Mouse (Mus musculus) ES-CJ7 (cell line): ENCODE measurements at regions not wholly inside any gene's neighbourhood (a gene's known extent, or its start where the extent isn't known, plus 50 kb on each side); places are given as distances from the start of the nearest gene placed in this dataset.

Experiments used
- DNase-seq: peaks from one replicate; pipeline ENCODE4 v3.0.0; 2011; ENCODE audit warnings: low read depth, low spot score

DNA sequence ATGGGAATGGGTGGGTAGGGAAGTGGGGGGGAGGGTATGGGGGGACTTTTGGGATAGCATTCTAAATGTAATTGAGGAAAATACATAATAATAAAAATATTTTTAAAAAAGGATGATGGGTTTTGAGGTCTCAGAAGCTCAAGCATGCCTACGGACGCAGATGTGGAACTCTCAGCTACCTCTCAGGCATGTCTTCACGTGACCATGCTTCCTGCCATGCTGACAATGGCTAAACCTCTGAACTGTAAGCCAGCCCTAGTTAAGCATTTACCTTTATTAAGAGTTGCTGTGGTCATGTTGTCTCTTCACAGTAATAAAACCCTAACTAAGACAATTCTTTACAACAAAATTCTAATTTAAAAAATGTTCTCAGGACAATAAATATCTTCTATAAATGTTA is 80.0 kb downstream of the Tex36 start:
- DNase-seq: no peak

- DNase-seq: no peak
Observed at GRCm38 (mm10) chr7:133518926-133519325, 83.0 kb downstream of the Tex36 start.

GRCm38 (mm10) chr7:133517576-133517975 is 84.4 kb downstream of the Tex36 start:
- DNase-seq: no peak

DNA sequence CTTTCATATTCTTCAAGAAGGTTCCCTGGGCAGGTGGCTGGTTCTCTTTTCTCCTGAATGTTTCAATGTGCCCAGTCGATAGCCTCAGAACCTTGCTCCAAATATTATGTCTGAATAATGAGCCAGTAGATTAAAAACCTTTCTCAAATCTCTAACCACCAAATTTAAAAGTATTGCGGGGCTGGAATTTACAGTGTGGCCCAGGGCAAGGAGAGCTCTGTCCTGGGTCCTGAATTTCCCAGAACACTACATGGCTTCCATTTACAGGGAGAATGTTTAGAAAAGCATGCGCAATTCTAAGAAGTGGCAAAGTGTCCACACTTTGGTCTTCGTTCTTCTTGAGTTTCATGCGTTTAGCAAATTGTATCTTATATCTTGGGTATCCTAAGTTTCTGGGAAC is 91.0 kb downstream of the Tex36 start:
- DNase-seq: peak; percentile 18

DNA sequence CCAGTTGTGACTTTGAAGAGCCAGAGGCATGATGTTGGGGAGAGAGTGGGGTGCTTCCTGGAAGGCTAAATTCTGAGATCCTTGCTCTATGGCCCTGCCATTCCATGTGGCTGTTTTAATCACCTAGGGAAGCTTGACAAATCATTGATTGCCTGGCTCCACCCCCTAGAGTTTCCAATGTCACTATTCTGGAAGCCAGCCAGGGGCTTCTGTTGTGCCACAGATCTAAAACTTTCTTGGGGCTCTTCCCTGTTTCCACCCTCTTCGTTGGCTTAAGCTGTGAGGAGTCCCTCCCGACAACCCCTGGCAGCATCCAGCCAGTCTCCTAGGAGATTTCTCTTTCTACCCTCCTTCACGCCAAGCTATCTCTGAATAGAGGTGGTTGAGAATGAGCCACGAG is 92.5 kb downstream of the Tex36 start:
- DNase-seq: no peak

GRCm38 (mm10) chr7:133508370-133509012 is 93.5 kb downstream of the Tex36 start:
- DNase-seq: no peak

DNA sequence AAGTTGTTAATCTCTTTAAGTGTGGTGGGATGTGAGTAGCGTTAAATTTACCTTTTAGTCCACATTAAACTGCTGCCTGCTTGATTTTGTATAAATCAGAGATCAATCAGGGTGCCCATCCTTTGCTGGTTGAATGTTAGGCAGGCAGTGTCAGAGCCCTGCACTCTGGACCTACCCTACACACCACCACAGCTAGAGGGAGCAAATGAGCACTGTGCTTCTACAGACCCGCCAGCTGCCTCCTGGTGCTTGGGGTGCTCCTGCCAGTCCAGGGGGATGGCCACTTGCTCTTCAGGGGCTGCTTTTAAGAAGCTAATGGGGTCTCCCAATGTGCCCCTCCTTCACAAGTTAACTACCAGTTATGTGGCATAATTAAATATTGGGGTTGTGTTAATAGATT is 96.3 kb downstream of the Tex36 start:
- peak; percentile 15 for DNase-seq

- no peak for DNase-seq
Observed at GRCm38 (mm10) chr7:133503946-133504345, 98.0 kb downstream of the Tex36 start.

DNA sequence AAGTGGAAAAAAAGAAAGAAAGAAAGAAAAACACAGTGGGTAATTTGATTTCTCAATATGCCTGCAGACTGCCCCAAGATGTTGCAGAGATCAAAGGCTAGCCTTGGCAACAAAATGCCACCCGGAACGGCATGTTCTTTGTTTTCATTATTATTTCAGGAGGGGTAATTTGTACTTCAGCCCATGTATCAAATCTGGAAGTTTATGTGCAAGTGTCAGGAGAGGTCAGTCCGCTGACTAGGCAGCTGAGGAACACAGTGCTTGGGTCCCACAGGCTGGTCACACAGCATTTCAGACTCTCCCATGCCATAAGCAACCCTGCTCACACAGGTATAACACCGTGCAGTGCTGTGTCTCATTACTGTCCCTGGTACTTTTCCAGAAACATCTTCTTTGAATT is 99.2 kb downstream of the Tex36 start:
- DNase-seq: no peak

GRCm38 (mm10) chr7:133497551-133497950 is 104.4 kb downstream of the Tex36 start:
- DNase-seq: no peak

DNA sequence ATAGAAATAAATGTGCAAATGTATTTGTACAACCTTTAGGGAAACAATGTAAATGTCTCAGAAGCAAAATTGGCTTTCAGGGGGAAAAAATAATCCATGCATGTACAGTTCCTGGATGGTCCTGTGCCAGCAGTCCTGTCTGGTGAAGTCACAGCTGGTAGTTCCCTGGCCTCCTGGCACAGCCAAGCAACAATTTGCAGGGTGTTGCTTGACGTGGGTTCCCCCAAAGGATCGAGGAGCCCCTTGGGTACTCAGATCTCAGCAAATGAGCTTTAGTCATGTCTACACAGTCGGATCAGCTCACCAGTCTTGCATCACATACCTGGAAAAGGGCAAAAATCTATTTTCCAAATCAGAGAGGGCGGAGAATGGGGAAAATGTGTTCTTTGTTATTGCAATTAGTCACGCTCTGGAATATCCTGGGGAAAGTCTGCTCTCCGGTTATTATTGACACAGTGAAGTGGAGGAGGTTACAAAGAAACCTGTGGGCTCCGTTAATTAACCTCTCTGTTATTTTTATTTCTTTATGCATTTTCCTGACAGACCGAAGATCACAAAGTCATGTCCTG is 106.9 kb downstream of the Tex36 start:
- no peak for DNase-seq

DNA sequence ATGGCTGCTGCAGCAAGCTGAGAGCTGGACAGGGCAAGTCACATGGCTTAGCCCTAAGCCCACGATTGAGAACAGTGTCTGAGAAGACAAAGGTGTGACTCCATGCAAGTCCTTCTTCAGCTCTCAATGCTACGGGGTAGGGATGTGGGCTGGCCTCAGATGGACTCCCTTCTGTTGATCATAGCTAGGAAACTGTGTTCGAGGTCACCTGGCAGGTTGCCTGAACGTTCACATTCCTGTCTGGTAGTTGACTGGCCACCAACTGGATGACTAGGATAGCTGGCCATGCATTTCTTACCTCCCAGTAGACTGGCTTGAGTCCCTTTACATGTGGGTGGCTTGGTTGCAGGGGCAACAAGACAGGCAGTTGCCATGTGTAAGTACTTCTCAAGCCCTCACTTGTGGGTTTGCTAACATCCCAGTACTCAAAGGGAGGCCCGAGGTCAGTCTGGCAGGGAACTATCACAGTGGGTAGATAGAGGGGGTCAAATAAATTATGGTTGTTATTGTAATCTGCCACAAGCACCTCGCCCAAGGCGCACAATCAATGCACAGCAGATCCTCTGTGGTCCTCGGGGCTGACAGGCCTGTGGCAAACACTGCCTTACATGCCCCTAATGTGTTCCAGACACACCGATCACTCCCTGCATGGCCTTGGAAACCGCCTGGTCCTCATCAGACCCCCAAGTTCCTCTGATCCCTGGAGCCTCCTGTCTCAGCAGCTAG is 107.5 kb downstream of the Tex36 start:
- DNase-seq: no peak

DNA sequence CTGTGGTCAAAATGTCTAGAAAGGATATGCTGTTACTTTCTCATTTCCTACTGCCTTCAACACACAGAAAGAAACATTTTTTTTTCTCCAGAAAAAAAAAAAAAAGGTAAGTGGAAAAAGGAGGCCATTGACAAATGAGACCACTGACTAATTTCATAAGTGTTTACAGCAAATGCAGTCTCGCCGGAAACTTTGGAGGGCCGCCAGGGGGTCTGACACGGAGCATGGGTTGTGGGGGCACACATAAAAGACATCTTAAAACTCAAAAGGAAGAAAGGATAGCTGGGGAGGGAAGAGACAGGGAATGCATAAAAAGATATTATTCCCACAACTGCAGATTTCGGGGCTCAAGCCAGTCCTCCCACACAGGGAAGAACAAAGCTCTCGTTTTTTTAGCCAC is 109.3 kb downstream of the Tex36 start:
- DNase-seq: no peak

DNA sequence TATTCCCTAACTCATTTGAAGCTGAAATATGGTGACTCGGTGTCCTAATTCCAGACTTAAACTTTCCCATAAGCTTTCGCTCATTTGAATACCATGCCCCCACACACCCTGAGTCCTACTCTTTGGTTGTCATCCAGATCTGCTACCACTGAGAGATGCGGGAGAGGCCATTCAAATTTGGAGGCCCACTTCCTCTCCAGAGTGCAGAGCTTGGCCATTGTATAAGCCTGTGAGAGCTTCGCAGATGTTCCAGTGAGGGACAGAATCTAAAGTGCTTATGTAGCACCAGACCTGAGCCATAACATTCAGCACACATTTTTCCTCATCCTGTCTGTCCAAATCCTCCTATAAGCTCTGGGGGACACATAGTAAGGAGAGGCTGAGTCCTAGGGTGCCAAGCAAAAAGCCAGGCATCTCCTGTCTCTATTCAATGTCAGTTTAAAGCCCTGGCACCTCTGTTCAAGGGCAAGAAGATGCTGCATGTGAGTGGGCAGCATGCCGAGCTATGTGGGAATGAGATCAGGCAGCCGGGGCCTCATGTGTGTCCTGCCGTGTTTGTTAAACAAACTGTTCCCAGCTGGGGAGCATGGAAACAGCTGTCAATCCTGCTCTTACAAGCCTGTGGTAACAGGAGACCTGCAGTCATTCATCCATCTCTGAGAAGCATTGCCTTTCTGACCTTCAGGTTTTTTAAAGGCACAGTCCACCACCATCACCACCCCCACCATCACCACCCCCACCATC is 113.9 kb downstream of the Tex36 start:
- DNase-seq: no peak

- DNase-seq: no peak
Observed at GRCm38 (mm10) chr7:133484430-133484841, 117.5 kb downstream of the Tex36 start.

- no peak for DNase-seq
Observed at GRCm38 (mm10) chr7:133481529-133481928, 120.4 kb downstream of the Tex36 start.

- no peak for DNase-seq
Observed at GRCm38 (mm10) chr7:133479679-133480078, 122.3 kb downstream of the Tex36 start.

GRCm38 (mm10) chr7:133477933-133478332 is 124.0 kb downstream of the Tex36 start:
- peak; percentile 70 for DNase-seq

DNA sequence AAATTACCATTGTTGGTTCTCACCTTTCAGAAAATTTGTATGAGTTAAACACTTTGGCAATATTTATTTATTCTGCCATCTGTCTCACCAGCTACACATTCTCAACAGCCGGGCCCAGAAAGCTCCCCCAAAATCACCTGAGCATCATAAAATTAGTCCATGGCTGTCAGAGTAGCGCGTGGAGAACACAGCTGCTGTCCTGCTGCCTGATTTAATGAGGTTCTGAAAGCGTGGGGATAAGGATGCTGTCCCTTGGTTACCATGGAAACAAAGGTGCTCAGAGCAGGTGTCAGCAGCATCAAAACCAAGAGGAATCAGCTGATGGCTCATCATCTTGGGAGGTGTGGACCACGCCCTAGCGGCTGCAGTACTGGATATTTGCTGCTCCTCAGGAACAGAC is 124.7 kb downstream of the Tex36 start:
- no peak for DNase-seq

DNA sequence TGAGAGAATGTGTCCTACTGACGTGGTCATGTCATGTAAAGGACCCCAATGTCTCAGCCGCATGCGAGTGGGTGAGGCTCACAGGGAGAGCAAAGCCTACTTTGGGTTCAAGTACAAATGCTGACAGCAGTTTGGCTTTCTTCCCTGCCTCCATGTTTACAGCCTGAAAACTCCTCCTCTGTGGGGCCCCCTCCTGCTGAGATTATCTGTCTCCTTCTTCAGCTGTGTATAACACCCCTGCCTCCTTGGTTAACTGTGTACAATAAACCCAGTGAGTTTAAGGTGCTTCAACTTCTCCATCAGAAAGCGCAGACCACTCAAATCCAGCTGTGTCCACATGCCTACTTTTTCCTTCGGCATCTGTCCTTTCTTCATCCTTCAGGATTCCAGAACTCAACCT is 130.3 kb downstream of the Tex36 start:
- DNase-seq: no peak

DNA sequence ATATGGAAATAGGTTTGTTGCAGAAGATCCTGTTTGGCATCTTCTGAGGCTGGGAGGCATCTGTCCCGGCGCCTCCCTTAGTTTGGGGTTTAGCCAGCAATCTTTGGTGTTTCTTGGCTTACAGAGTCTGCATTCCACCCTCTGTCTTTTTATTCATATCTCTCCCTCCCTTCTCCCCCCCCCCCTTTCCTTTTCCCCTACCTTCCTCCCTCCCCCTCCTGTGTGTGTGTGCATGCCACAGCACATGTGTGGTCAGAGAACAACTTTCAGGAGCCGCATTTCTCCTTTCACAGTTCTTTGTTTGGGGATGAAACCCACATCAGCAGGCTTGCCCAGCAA is 131.4 kb downstream of the Tex36 start:
- DNase-seq: no peak

GRCm38 (mm10) chr7:133469952-133470619 is 131.9 kb downstream of the Tex36 start:
- no peak for DNase-seq
